Mouse (Mus musculus) c-Kit-positive CD71-positive TER-119-positive erythroid progenitor cells, embryonic 14.5 days (primary cell): Measurements from ENCODE around the gene Prodh2.

Experiments used
- DNase-seq: peaks from one replicate; pipeline ENCODE4 v3.0.0-alpha.2; 2013; ENCODE audit warnings: low spot score

Gene Prodh2

GRCm38 (mm10) chr7:30549880-30550279, 56.5 kb downstream of the Prodh2 start:
- no peak for DNase-seq

DNA sequence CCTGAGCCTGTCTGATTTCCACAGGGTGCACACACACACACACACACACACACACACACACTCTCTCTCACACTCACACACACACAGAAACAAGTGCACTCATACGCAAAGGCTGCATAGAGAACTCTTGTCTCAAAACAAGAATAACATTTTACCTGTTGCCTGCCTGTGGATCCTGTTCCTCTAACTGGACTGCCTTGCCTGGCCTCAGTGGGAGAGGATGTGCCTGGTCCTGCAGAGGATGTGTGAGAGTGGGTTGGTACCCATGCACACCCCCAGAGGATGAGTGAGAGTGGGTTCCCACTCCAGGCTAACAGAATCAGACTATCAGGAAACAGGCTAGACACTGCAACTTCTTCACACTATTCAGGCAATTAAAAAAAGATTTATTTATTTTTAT, 57.2 kb downstream of the Prodh2 start:
- DNase-seq: no peak

DNA sequence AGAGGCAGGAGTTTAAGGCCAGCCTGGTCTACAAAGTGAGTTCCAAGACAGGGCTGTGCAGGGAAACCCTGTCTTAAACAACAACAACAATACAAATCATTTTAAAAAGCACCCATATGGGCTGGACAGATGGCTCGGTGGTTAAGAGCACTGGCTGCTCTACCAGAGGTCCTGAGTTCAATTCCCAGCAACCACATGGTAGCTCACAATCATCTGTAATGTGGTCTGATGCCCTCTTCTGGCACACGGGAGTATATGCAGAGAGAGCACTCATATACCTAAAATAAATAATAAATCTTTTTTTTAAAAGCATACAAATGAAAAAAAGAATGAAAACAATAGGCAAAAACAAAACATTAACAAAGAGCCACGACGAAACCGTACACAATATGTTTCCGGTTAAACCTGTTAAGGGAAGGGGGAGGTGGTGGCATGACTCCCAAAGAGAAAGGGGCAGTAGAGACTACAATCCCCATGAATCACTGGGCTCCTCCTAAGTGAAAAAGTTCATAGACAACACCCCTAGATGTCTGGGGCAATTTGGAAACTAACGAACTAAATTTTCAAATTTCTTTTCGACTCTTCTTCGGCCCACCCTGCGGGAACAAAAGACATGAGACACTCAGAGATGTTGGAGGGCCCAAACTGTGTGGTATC, 58.2 kb downstream of the Prodh2 start:
- no peak for DNase-seq

DNA sequence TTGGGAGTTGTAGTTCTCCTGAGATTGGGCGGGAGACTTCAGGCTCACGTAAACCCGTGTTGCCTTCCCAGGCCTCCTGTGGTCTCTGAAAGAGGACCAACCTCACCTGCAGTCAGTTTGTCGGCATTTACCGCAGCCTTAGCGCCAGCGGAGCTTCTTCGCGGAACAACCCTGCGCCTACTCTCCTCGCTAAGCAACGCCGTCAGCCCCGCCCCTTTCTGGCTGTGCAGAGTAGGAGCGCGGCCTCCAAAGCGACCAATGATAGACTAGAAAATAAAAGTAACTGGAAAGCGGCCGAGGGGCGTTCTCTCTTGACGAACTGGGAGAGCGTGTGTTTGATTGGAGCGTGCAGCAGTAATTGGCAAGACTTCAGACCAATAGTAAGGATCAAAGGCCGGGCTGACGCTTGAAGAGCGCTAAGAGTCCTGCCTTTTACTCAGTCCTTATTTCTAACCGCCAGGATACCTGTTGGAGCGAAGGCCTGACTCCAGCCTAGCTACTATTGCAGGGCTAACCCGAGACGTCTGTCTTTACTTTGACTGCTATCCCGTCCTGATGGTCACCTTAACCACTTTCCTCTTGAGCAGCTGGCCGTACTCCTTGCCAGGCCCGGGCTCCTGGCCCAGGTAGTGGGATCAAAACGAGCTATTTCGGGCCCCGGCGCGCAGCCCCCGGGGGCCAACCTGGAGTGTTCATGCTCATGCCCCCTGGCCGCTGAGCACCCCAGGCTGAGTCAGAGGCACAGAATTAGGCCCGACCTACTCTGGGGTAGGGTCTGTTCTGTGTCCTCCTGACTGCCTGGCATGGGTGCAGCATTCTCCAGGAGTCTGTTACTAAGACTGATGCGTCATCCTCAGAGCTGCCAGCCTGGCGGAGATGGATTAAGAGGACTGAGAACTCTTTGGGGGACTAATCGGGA, 58.9 kb downstream of the Prodh2 start, which contains the start of the genes Hspb6 and Proser3:
Gene Hspb6 (plus strand): TSS at position 77 of the 919 bp plus-strand sequence.
Gene Proser3 (minus strand): TSS at position 198 of the 919 bp plus-strand sequence.
- DNase-seq: peak; percentile 99

DNA sequence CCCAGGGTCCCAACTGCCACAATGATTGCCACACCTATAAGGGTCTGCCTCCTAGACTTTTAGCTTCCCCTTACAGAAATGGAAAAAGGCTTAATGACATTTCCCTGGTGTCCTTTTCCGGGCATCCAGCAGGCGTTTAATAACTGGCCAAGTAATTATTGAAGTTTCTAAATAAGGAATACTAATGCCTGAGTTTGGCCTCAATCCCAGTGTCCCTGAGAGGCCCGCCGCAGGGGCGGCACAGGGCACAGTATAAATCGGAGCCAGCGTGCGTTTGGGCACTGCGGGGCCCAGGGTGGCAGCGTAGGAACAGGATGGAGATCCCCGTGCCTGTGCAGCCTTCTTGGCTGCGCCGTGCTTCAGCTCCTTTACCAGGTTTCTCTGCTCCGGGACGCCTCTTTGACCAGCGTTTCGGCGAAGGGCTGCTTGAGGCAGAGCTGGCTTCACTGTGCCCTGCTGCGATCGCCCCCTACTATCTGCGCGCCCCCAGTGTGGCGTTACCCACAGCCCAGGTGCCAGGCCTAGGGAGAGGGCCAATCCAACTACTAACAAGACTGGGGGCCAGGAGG, 59.7 kb downstream of the Prodh2 start:
- DNase-seq: no peak

DNA sequence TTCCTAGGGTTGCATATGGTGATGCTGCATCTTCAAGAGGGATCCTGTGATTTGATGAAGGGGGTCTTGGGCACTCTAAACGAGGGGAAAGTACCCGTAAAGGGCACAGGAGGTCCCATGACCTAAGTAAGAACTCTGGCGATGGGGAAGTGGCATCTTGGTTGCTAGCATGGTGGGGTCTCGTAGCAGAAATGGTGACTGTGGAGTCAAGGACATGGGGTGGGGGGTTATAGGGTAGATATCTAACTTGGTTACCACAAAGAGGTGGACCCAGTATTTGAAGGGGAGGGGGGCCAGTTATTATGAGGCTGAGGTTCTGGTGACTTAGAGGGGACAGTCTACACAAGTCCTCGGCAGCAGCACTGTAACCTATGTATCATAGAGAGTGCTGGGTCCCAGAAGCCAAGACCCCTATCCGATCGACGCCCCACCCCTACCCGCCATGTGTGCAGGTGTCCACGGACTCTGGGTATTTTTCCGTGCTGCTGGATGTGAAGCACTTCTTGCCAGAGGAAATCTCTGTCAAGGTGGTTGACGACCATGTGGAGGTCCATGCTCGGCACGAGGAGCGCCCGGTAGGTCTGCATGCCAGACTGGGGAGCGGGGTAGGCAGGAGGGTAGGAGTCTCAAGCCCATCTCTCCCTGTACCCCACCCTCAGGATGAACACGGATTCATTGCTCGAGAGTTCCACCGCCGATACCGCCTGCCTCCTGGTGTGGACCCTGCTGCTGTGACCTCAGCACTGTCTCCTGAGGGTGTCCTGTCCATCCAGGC, 60.6 kb downstream of the Prodh2 start:
- no peak for DNase-seq

DNA sequence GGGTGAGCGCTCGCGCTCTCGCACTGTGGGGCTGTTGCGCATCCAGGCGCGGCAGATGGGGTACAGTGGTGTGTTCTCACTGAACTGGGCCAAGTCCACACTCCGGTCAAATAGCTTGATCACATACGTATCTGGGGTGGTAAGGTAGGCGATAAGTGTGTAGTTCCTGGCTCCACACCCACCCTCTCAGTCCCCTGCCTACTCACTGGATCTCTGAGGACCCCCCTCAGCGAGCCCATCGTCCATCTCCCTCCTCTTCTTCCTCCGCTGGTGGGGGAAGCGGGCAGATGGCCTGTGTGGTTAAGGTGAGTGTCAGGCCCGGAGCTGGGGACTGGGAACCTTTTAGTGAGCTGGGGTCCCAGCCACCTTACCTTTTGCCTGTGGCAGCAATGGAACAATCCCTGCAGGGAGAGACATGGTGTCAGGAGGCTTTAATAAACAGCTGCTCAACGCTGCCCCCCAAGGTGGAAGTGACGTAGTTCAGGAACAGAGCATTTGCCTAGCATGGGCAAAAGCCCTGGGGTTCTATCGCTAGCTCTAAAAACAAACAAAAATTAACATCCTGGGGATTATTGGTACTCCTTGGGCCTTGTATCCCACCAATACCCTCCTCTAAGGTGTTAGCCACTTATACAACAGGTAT, 63.6 kb downstream of the Prodh2 start:
- DNase-seq: no peak

DNA sequence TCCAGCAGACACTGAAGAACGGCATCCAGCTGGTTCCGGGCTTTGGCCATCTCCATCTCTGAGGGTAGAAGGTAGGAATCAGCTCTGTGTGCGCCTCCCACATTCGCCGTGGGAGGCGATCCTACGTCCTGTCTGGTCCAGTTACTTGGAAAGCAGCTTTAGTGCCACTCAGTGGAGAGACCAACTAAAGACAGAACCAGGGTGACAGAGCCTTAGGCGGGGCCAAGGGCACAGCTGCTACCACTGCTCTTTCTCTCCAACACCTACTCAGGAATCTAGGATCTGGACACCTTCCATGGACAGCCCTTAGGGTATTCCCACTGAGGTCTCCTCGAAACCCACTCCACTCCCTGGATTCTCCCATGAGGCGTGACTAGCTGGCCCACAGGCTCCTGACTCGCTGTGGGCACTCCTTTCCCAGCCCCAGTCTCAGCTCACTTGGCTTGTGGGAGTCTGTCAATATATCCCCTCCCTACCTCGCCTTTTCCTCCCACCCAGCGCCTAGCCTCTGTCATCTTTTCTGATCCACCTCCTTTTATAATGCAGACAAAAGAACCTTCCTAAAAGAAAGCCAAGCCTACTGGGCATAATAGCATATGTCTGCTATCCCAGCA, 64.6 kb downstream of the Prodh2 start:
- no peak for DNase-seq

GRCm38 (mm10) chr7:30558656-30559442, 65.4 kb downstream of the Prodh2 start:
- peak; percentile 44 for DNase-seq

GRCm38 (mm10) chr7:30559443-30559954, 66.1 kb downstream of the Prodh2 start, which contains the start of gene Lin37:
Gene Lin37 (minus strand): TSS chr7:30559838.
- peak; percentile 94 for DNase-seq

DNA sequence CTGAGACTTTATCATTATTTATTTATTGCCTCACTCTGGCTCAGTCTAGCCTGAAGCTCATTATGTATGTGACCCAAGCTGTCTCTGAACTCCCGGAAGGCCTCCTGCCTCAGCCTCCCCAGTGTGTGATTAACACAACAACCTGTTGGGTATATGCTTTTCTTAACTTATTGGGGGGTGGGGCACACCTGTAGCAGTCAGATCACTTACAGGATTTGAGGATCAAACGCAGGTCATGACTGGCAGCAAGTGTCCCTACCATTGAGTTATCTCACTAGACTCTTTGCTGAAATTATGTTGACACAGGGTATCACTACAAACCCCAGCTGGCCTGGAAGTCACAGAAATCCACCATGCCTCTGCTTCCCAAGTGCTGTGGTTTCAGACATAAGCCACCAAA, 66.9 kb downstream of the Prodh2 start:
- DNase-seq: no peak

GRCm38 (mm10) chr7:30562526-30563116, 69.2 kb downstream of the Prodh2 start:
- DNase-seq: peak; percentile 28
